Comparison of ENCODE assay signal across 27 mouse cellular contexts in the genomic region with DNA sequence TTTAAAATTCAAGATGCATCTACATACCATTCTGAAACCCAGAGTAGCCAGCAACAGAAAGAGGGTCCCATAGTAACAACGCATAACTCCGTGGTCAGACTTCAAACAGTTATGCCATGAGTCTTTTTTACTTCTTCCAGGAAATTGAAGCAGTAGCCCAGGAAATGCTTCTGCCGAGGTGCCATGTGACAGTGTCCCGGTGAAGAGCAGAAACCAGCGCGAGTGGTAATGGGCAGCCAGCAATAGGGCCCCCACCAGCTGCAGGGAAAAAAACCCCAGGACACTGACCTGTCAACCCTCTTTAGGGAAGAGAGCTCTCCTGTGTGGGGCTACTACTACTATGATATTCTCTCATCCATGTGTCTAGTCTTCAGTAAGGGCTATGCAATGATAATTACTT.
"Had no signal": no experiment of that assay in that cellular context is flagged by ENCODE, and none has a peak within 500 bp of the region (broad histone marks: within the 10 kb centered on the region; RNA-seq: fewer than 3 reads in every experiment).

No protein-coding gene starts in this region.

- H3K4me2 ChIP-seq: embryonic facial prominence, embryonic 12.5 days; embryonic facial prominence, embryonic 13.5 days; embryonic facial prominence, embryonic 15.5 days; forebrain, embryonic 12.5 days; forebrain, embryonic 13.5 days; forebrain, embryonic 15.5 days had no signal

- H3K9ac ChIP-seq: embryonic facial prominence, embryonic 12.5 days; embryonic facial prominence, embryonic 13.5 days; embryonic facial prominence, embryonic 15.5 days; forebrain, embryonic 12.5 days; forebrain, embryonic 13.5 days; forebrain, embryonic 15.5 days; forebrain, postnatal 0 days had no signal

- H3K9me3 ChIP-seq: embryonic facial prominence, embryonic 15.5 days; forebrain, embryonic 12.5 days; forebrain, embryonic 13.5 days; forebrain, embryonic 15.5 days had no signal

- H3K36me3 ChIP-seq: embryonic facial prominence, embryonic 10.5 days; embryonic facial prominence, embryonic 12.5 days; embryonic facial prominence, embryonic 13.5 days; embryonic facial prominence, embryonic 15.5 days; forebrain, embryonic 10.5 days; forebrain, embryonic 12.5 days; forebrain, embryonic 15.5 days had no signal

- H3K4me3 ChIP-seq: embryonic facial prominence, embryonic 10.5 days; embryonic facial prominence, embryonic 12.5 days; embryonic facial prominence, embryonic 13.5 days; embryonic facial prominence, embryonic 15.5 days; erythroblast, embryonic 14.5 days; forebrain, embryonic 10.5 days; forebrain, embryonic 12.5 days; forebrain, embryonic 13.5 days; forebrain, embryonic 15.5 days; gastrocnemius, adult 2 months; heart, adult 2 months had no signal

- H3K4me1 ChIP-seq: embryonic facial prominence, embryonic 10.5 days; embryonic facial prominence, embryonic 12.5 days; embryonic facial prominence, embryonic 13.5 days; embryonic facial prominence, embryonic 15.5 days; forebrain, embryonic 10.5 days; forebrain, embryonic 12.5 days; forebrain, embryonic 13.5 days; forebrain, embryonic 15.5 days had no signal

- ATAC-seq: forebrain, embryonic 13.5 days; forebrain, embryonic 14.5 days; forebrain, embryonic 15.5 days; forebrain, embryonic 16.5 days; forebrain, postnatal 0 days had no signal

- H3K27ac ChIP-seq: embryonic facial prominence, embryonic 10.5 days; embryonic facial prominence, embryonic 12.5 days; embryonic facial prominence, embryonic 13.5 days; embryonic facial prominence, embryonic 15.5 days; forebrain, embryonic 10.5 days; forebrain, embryonic 12.5 days; forebrain, embryonic 13.5 days; forebrain, embryonic 15.5 days; gastrocnemius, adult 2 months; heart, adult 2 months had no signal

- H3K27me3 ChIP-seq: embryonic facial prominence, embryonic 12.5 days; embryonic facial prominence, embryonic 13.5 days; embryonic facial prominence, embryonic 15.5 days; forebrain, embryonic 12.5 days; forebrain, embryonic 13.5 days; forebrain, embryonic 15.5 days had no signal

- DNase-seq: cerebellum, adult 2 months; cerebellum, adult 8-10 months; cerebellum, adult 9-10 months; cerebellum, adult 9-11 months; cerebellum, postnatal 10 days; cerebellum, postnatal 14 days; cerebellum, postnatal 25 days; cerebellum, postnatal 36 days; embryo, embryonic 11 days; forebrain, postnatal 0 days; gastrocnemius, adult 2 months; gastrocnemius, postnatal 10 days; gastrocnemius, postnatal 14 days; gastrocnemius, postnatal 25 days; gastrocnemius, postnatal 36 days; heart, adult 2 months had no signal
